Mouse (Mus musculus) yolk sac, embryonic 10.5 days (tissue): ENCODE data around the gene Cacna1c.
"Not testable (repeated sequence)": the region's sequence is repeated elsewhere in the genome, so short reads cannot be mapped to it uniquely, and the experiment has no call there.

ENCODE experiments used
- DNase-seq: peaks from one replicate; pipeline ENCODE4 v3.0.0-alpha.2; 2017; ENCODE audit warnings: low spot score

Gene Cacna1c

DNA sequence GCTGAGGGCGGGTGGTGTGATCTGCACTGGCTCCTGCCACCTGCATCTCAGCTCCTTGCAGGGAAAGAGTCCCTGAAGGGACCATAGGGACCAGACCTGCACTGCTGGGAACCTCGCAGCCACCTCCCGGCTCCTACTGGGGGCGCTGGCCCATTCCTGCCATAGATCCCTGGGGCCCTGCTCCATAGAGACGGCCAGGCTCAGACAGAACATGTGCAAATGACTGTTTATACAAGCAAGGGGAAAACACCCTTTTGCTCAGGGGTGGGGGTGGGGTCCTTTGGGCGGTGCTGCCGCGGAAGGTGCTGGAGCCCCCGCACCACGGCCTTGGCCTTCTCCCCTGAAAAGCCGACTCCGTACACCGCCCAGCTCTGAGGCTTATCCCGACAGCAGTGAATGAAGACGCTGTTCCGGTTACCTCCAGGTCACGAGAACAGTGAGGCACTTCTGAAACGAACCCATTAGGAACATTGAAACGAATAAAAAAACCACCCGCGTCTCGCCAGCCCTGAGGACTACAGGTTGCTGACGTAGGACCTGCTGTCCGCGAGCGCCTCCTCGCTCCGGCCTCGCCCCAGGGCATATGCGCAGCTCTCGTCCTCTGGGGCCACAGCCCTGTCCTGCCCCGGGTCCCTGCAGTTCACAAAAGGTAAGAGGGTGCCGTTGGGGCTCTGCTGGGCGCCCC is 602.7 kb downstream of the Cacna1c start:
- DNase-seq: peak; percentile 19

DNA sequence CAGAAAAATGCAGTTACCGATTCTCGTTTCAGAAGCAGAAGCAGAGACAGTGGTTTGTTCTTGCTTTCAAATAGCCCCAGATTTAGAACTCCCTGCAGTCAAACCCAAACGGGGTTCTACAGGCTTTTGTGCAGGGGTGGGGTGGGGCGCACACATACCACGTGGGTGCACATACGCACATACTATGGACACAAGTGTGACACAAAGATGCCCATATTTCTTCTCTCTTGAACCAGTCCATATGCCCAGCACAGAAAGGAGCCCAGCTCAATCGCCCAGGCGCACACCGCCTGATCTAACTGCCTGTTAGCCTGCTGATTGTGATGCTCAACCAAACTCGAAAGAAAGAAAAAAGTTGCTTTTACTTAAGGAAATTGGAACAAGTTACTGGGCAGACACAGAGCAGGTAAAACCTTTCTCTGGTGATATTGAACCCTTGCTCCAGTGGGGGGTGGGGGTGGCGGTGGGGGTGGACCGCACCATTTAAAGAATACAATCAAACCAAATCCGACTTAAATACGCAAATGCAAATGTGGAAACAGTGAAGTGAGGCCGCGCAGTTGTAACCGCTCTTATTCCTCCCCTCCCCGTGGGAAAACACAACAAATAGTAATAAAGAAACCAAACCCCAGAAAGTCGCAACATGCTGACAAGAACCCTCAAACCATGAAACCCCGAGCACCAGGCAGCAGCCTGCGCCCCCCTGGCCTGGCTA is 603.4 kb downstream of the Cacna1c start:
- DNase-seq: no peak

GRCm38 (mm10) chr6:118578741-118579140 is 617.5 kb downstream of the Cacna1c start:
- not testable (repeated sequence) for DNase-seq

DNA sequence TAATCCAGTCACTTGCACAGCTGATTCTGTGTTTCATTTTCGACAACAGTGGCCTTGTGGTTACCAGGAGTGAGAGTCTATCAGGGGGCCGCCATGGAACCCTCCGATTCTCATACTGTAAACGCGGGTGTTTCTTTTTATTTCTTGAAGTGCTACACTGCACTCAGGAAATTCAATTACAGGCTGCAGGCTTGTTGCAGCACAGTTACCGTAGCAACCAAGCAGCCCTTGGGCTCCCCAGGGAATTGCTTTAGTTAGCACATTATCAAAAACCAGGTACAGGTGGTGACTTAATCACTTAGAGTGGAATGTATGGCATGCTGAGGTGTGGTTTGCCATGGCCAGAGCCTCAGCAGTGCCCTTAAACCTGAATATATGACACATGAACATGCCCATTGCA is 621.9 kb downstream of the Cacna1c start:
- no peak for DNase-seq

- no peak for DNase-seq
Observed at GRCm38 (mm10) chr6:118567816-118568215, 628.4 kb downstream of the Cacna1c start.

DNA sequence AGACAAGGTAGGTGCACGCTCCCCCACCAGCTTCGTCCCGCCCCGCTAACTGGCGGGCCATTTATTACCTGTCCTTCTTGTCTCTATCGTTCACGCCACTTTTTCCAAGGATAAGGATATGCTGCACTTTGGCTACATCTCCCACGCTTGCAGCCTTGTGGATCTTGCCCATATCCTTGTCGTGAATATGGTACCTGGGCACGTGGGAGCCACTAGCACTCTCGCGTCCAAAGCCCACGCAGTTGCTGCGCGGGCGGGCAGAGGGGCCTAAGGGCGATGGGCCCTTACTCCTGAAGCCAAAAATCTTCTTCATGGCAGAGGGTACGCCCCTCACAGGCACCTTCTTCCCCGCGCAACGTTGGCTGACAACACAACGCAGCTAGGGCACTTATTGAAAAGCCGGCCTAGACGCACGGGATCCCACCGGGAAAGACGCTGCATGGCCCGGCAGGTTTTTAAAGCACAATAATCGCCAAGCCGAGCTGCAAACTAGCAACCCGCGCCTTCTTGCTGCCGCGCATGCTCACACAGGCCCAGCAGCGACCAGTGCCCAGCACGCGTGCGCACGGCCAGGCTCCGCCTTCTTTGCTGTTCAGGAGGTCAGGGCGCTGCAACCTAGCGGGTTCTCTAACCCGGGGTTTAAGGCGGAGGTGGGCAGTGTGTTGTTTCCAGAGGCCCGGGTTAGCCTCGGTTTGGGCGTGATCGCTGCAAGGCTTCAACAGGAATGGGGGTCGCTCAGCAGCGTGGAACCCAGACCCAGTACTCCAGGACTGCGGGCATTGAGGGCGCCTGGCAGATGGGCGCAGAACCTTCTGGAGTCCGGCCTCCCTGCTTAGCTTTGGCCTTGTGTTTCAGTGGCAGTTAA is 634.2 kb downstream of the Cacna1c start, which contains the start of gene Ankrd26:
TSS of gene Ankrd26 (minus strand) at position 482 of the 865 bp plus-strand sequence.
- DNase-seq: peak; percentile 92

GRCm38 (mm10) chr6:118561225-118561624 is 635.0 kb downstream of the Cacna1c start:
- no peak for DNase-seq

DNA sequence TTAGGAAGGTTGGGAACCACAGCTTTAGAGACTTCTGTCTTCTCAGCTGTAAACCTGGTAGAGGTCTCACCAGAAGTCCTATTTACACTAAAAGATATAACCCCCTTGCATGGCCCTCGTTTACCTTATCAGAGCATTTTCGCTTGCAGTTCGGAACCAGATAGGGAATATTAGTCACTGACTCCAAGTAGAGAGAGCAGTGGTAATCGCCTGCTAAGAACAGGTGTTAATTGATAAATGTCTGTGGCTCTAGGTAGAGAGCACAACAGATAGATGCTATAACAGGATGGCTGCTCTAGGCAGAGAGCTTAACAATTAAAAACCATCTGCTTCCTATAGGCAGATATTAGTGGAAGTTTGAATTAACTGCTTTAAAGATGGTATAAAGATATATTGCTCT is 657.6 kb downstream of the Cacna1c start:
- no peak for DNase-seq
